Mouse (Mus musculus): ENCODE results near the gene Acsl5.

GRCm38 (mm10) chr19:55299378-55299777, 47.6 kb downstream of the Acsl5 start:
- no peak for TF ChIP-seq EP300 (optimal IDR thresholded peaks at IDR 0.05)
- no peak for TF ChIP-seq CTCF (IDR thresholded peaks at IDR 0.05; ENCODE audit: low read depth)
